14 mouse cellular contexts compared by ENCODE assay signal in genomic region chr4:13286276-13286910, GRCm38 (mm10).
A peak's percentile ranks its signal among the peaks of the same experiment; 100 is the strongest.
DNase-seq lines count a peak whose midpoint lies in the region; ATAC-seq lines count a peak whose summit lies in the region.
"Had no signal": no experiment of that assay in that cellular context is flagged by ENCODE, and none has a peak within 500 bp of the region (broad histone marks: within the 10 kb centered on the region; RNA-seq: fewer than 3 reads in every experiment).

No protein-coding gene starts in this region.

- no peak overlapping the region for H3K9ac ChIP-seq in embryonic facial prominence, embryonic 14.5 days (ENCODE audit: low read depth, low read length)
- H3K9ac ChIP-seq in midbrain, embryonic 16.5 days (ENCODE audit: low read depth, low read length): no peak overlapping the region
- H3K9ac ChIP-seq in midbrain, embryonic 11.5 days (ENCODE audit: low read length): no peak overlapping the region

- H3K4me3 ChIP-seq in embryonic facial prominence, embryonic 14.5 days (ENCODE audit: low read depth, low read length): no peak overlapping the region
- H3K4me3 ChIP-seq in embryonic facial prominence, embryonic 10.5 days: no peak overlapping the region
- no peak overlapping the region for H3K4me3 ChIP-seq in midbrain, embryonic 10.5 days
- H3K4me3 ChIP-seq in midbrain, embryonic 16.5 days (ENCODE audit: low read depth, low read length): no peak overlapping the region
- H3K4me3 ChIP-seq in midbrain, embryonic 11.5 days (ENCODE audit: low read depth, low read length): no peak overlapping the region
- H3K4me3 ChIP-seq: heart, adult 2 months; left cerebral cortex, adult 2 months had no signal

- no peaks in the 10 kb centered on the region for H3K4me1 ChIP-seq in embryonic facial prominence, embryonic 14.5 days (ENCODE audit: control insufficient read depth, insufficient read depth, low read length)
- H3K4me1 ChIP-seq in embryonic facial prominence, embryonic 10.5 days: peaks cover 7% of the 10 kb centered on the region; the same call in 1 of the 2 replicates
- peaks cover 15% of the 10 kb centered on the region; the same call in 1 of the 2 replicates for H3K4me1 ChIP-seq in midbrain, embryonic 10.5 days
- H3K4me1 ChIP-seq in midbrain, embryonic 16.5 days (ENCODE audit: control insufficient read depth, insufficient read depth, low read length): 0 out of 2 replicates have a peak, but pooled peaks cover 2% of the 10 kb centered on the region
- H3K4me1 ChIP-seq in midbrain, embryonic 11.5 days (ENCODE audit: control insufficient read depth, insufficient read depth, low read length): peaks cover 3% of the 10 kb centered on the region; the same call in 1 of the 2 replicates

- no peak overlapping the region for H3K4me2 ChIP-seq in embryonic facial prominence, embryonic 14.5 days (ENCODE audit: low read depth, low read length)
- H3K4me2 ChIP-seq in midbrain, embryonic 16.5 days (ENCODE audit: low read length): no peak overlapping the region
- H3K4me2 ChIP-seq in midbrain, embryonic 11.5 days: no peak overlapping the region

- 0 out of 2 replicates have a peak, but pooled peaks cover 5% of the 10 kb centered on the region for H3K9me3 ChIP-seq in embryonic facial prominence, embryonic 14.5 days (ENCODE audit: control insufficient read depth, low read length)
- H3K9me3 ChIP-seq in embryonic facial prominence, embryonic 10.5 days: no peaks in the 10 kb centered on the region
- H3K9me3 ChIP-seq in midbrain, embryonic 10.5 days (replicated peaks): no peaks in the 10 kb centered on the region
- no peaks in the 10 kb centered on the region for H3K9me3 ChIP-seq in midbrain, embryonic 16.5 days (replicated peaks; ENCODE audit: control insufficient read depth, low read length, poor library complexity, severe bottlenecking)
- H3K9me3 ChIP-seq in midbrain, embryonic 11.5 days (ENCODE audit: control insufficient read depth, low read length): no peaks in the 10 kb centered on the region

- ATAC-seq in embryonic facial prominence, embryonic 14.5 days (ENCODE audit: low read depth): no peak
- ATAC-seq in midbrain, embryonic 16.5 days: no peak
- ATAC-seq in midbrain, embryonic 11.5 days (ENCODE audit: low FRiP score): no peak

- H3K27me3 ChIP-seq in embryonic facial prominence, embryonic 14.5 days (replicated peaks; ENCODE audit: control insufficient read depth, insufficient read depth, low read length): no peaks in the 10 kb centered on the region
- no peaks in the 10 kb centered on the region for H3K27me3 ChIP-seq in embryonic facial prominence, embryonic 10.5 days (replicated peaks; ENCODE audit: low read depth, poor library complexity, severe bottlenecking)
- H3K27me3 ChIP-seq in midbrain, embryonic 10.5 days (ENCODE audit: low read depth, poor library complexity, severe bottlenecking): no peaks in the 10 kb centered on the region
- no peaks in the 10 kb centered on the region for H3K27me3 ChIP-seq in midbrain, embryonic 16.5 days (ENCODE audit: control insufficient read depth, insufficient read depth, low read depth, low read length)
- no peaks in the 10 kb centered on the region for H3K27me3 ChIP-seq in midbrain, embryonic 11.5 days (ENCODE audit: control insufficient read depth, insufficient read depth, low read length)

- WGBS in embryonic facial prominence, embryonic 14.5 days: 46% methylated on average over 7 of the region's 7 CpGs
- WGBS in embryonic facial prominence, embryonic 10.5 days: 68% methylated on average over 7 of the region's 7 CpGs
- 74% methylated on average over 7 of the region's 7 CpGs for WGBS in midbrain, embryonic 10.5 days
- WGBS in midbrain, embryonic 16.5 days: 23% methylated on average over 7 of the region's 7 CpGs
- WGBS in midbrain, embryonic 11.5 days: 42% methylated on average over 7 of the region's 7 CpGs

- no peaks in the 10 kb centered on the region for H3K36me3 ChIP-seq in embryonic facial prominence, embryonic 14.5 days (ENCODE audit: control insufficient read depth, insufficient read depth, low read length)
- H3K36me3 ChIP-seq in embryonic facial prominence, embryonic 10.5 days (replicated peaks): no peaks in the 10 kb centered on the region
- H3K36me3 ChIP-seq in midbrain, embryonic 10.5 days: no peaks in the 10 kb centered on the region
- H3K36me3 ChIP-seq in midbrain, embryonic 16.5 days (ENCODE audit: control insufficient read depth, insufficient read depth, low read length): no peaks in the 10 kb centered on the region
- no peaks in the 10 kb centered on the region for H3K36me3 ChIP-seq in midbrain, embryonic 11.5 days (ENCODE audit: control insufficient read depth, insufficient read depth, low read length)

- no peak overlapping the region for H3K27ac ChIP-seq in embryonic facial prominence, embryonic 14.5 days (replicated peaks; ENCODE audit: low read depth, low read length)
- no peak overlapping the region for H3K27ac ChIP-seq in embryonic facial prominence, embryonic 10.5 days (replicated peaks)
- H3K27ac ChIP-seq in midbrain, embryonic 10.5 days (replicated peaks): 0 out of 2 replicates have a peak overlapping the region, but pooled peaks have one; percentile 28
- no peak overlapping the region for H3K27ac ChIP-seq in midbrain, embryonic 16.5 days (ENCODE audit: low read length)
- no peak overlapping the region for H3K27ac ChIP-seq in midbrain, embryonic 11.5 days (ENCODE audit: low read depth, low read length)
- H3K27ac ChIP-seq: heart, adult 2 months; left cerebral cortex, adult 2 months; macrophage had no signal

- DNase-seq in embryonic facial prominence, embryonic 14.5 days (ENCODE audit: low spot score): peak; percentile 61
- DNase-seq in embryonic facial prominence, embryonic 10.5 days (ENCODE audit: low spot score): no peak
- DNase-seq in midbrain, embryonic 10.5 days (ENCODE audit: low spot score): no peak
- peak; percentile 82 for DNase-seq in midbrain, embryonic 11.5 days (ENCODE audit: low spot score, missing footprints)
- DNase-seq in urinary bladder, postnatal 25 days (ENCODE audit: low spot score): no peak
- DNase-seq in thymus, adult 18-20 months: no peak
- no peak for DNase-seq in spleen, postnatal 4 days (ENCODE audit: low spot score in 2 of 2)
- DNase-seq: adrenal gland, adult 2 months; heart, adult 2 months; lung, adult 18-20 months; thymus, adult 2 months had no signal

Comparison
In these comparisons a context has a peak if more than half of its experiments do, and no peak if none do; other contexts are left out.
1. DNase-seq: peak in embryonic facial prominence, embryonic 14.5 days (single experiment) and midbrain, embryonic 11.5 days (single experiment); none in embryonic facial prominence, embryonic 10.5 days (single experiment), midbrain, embryonic 10.5 days (single experiment), urinary bladder, postnatal 25 days (single experiment), thymus, adult 18-20 months (0 of 2) and spleen, postnatal 4 days (0 of 2).